7 mouse cellular contexts compared by ENCODE assay signal in genomic region chr7:45715090-45715708, GRCm38 (mm10). TPM values are rescaled to one million over a fixed set of nuclear protein-coding genes. Genes with fewer than 3 reads are reported as not detected.
DNase-seq lines count a peak whose midpoint lies in the region; ATAC-seq lines count a peak whose summit lies in the region.

Gene Rpl18 (plus strand): TSS chr7:45715457.

- H3K4me3 ChIP-seq in intestine, embryonic 15.5 days (replicated peaks): peak within 1 kb of the TSS; percentile 71
- H3K4me3 ChIP-seq in midbrain, embryonic 10.5 days: peak within 1 kb of the TSS; percentile 82

- H3K4me2 ChIP-seq in intestine, embryonic 15.5 days (replicated peaks): peak within 1 kb of the TSS; percentile 83

- peak; percentile 89 for ATAC-seq in intestine, embryonic 15.5 days

- no peaks in the 10 kb centered on the region for H3K9me3 ChIP-seq in intestine, embryonic 15.5 days
- H3K9me3 ChIP-seq in midbrain, embryonic 10.5 days (replicated peaks): no peaks in the 10 kb centered on the region

- H3K27me3 ChIP-seq in intestine, embryonic 15.5 days (replicated peaks): no peaks in the 10 kb centered on the region
- H3K27me3 ChIP-seq in midbrain, embryonic 10.5 days (ENCODE audit: low read depth, poor library complexity, severe bottlenecking): no peaks in the 10 kb centered on the region

- 5% methylated on average over 34 of the region's 34 CpGs for WGBS in intestine, embryonic 15.5 days
- 8% methylated on average over 34 of the region's 34 CpGs for WGBS in midbrain, embryonic 10.5 days

- intact Hi-C loops in left cerebral cortex, postnatal 25 days (cut with DNase I): loop anchor here (5.0 kb wide), 1 partner anchor 87 kb away; no protein-coding TSS in a partner anchor

- peaks cover 59% of the 10 kb centered on the region for H3K4me1 ChIP-seq in intestine, embryonic 15.5 days (replicated peaks)
- peaks cover 57% of the 10 kb centered on the region for H3K4me1 ChIP-seq in midbrain, embryonic 10.5 days

- H3K27ac ChIP-seq in intestine, embryonic 15.5 days: peak within 1 kb of the TSS; percentile 95
- peak within 1 kb of the TSS; percentile 89 for H3K27ac ChIP-seq in midbrain, embryonic 10.5 days (replicated peaks)

- peaks cover 32% of the 10 kb centered on the region for H3K36me3 ChIP-seq in intestine, embryonic 15.5 days
- peaks cover 53% of the 10 kb centered on the region for H3K36me3 ChIP-seq in midbrain, embryonic 10.5 days

- DNase-seq in adrenal gland, adult (ENCODE audit: inconsistent age in 2 of 2, low spot score in 1 of 2): peak; percentile 99
- peak; percentile 98 for DNase-seq in embryo, embryonic 10.5 days (ENCODE audit: low spot score)
- DNase-seq in gastrocnemius, postnatal 25 days: peak; percentile 98
- peak; percentile 98 to 99 for DNase-seq in left cerebral cortex, postnatal 25 days (ENCODE audit: low spot score in 2 of 2)
- DNase-seq in midbrain, embryonic 10.5 days (ENCODE audit: low spot score): peak; percentile 97
- peak; percentile 99 for DNase-seq in right cerebral cortex, postnatal 4 days

- H3K9ac ChIP-seq in intestine, embryonic 15.5 days: peak within 1 kb of the TSS; percentile 77

RNA-seq across cellular contexts. Expression of gene Rpl18, which starts in this region (rescaled TPM):
- 100 to 1,000 TPM; 433 to 449 TPM for total RNA-seq in gastrocnemius, postnatal 25 days (2021)
- 1,110 and 1,134 TPM in 2 replicates for polyA plus RNA-seq in intestine, embryonic 15.5 days (2015; fragmentation: Nextera tagmentation; extraction: Ambion mirVana)
- 100 to 1,000 TPM; 315 to 323 TPM for total RNA-seq in left cerebral cortex, postnatal 25 days (2021)
- polyA plus RNA-seq in midbrain, embryonic 10.5 days (2016; fragmentation: Nextera tagmentation; extraction: Ambion mirVana): 965 and 1,116 TPM in 2 replicates

Comparison
In these comparisons a context has a peak if more than half of its experiments do, and no peak if none do; other contexts are left out.
1. Peak in every context shown above with its lines: DNase-seq, ATAC-seq, H3K4me3 ChIP-seq and H3K27ac ChIP-seq.